Mouse (Mus musculus) bone marrow, adult 2 months (tissue): ENCODE results near the gene Pnpla1.

ENCODE experiments used
- CTCF ChIP-seq: fragments of 200-500 bp; IDR thresholded peaks from 2 replicates; pipeline ENCODE4 v1.5.1; 2011; ENCODE audit warnings: low read length, control low read depth; ENCODE audit not compliant: control insufficient read depth, insufficient read depth
- POLR2A ChIP-seq: fragments of 200-500 bp; IDR thresholded peaks from 2 replicates; pipeline ENCODE4 v1.6.1; 2011; ENCODE audit warnings: low read depth, mild to moderate bottlenecking, control low read depth, low read length, borderline replicate concordance; ENCODE audit not compliant: control insufficient read depth

- TF ChIP-seq CTCF, result no peak
- no peak for TF ChIP-seq POLR2A
Observed at GRCm38 (mm10) chr17:28872322-28872721, 14.1 kb downstream of the Pnpla1 start.
